Mouse (Mus musculus): ENCODE measurements around the gene Ttc12. TPM values are rescaled to one million over a fixed set of nuclear protein-coding genes. Genes with fewer than 3 reads are reported as not detected.

Gene Ttc12
- 0.24 TPM for polyA plus RNA-seq (2014; fragmentation: Illumina TruSeq; extraction: RNeasy Lipid Tissue Mini Kit (QIAGEN cat#74804); ENCODE audit: low read depth, low replicate concordance)

DNA sequence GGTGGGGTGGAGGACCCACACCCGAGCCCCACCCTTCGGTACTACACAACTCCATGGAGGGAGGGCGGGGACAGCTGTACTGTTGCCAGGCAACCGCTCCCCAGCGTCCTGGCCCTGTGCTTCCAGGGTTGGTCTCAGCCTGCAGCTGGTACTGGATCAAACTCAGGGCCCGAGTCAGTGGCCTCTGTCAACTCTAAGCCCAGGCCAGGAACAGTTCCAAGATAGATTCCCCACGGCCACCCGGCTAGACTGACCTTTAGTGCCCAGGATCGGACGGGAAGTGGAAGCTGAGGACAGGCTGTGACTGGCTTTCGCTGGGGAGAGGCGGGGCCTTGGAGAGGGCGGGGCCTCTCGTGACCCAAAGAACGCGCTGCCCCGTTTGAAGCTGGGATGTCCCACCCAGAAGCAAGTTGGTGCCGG, at the start of gene Ttc12:
Ttc12 (minus strand) TSS at position 334 of the 420 bp plus-strand sequence.

DNA sequence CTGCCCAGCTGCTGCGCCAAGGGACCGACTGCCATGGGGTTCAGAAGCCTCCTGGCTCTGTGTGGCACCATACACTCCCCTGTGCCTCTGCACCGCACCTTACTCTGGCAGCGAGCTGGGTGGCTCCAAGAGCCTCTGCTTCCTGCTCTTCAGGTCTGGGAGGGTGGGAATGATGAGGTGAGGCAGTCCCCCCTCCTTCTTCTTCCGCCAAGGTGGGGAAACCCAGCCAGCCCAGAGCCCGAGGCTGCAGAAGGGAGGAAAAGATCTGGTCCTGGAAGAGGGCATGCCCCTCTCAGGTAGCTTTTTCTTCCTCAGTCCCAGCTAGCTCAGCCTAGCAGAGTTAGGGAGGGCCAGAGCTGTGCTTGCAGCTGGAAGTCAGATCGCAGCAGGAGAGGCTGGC, 59.1 kb downstream of the Ttc12 start, which contains the start of gene Ankk1:
Ankk1 (minus strand) TSS at position 101 of the 400 bp plus-strand sequence.

Other genes starting within 250 kb of the Ttc12 start
- gene Gm4894, start 235.7 kb downstream of the Ttc12 start, polyA plus RNA-seq (2014; fragmentation: Illumina TruSeq; extraction: RNeasy Lipid Tissue Mini Kit (QIAGEN cat#74804); ENCODE audit: low read depth, low replicate concordance): not detected
- gene Drd2, start 145.6 kb downstream of the Ttc12 start, polyA plus RNA-seq (2014; fragmentation: Illumina TruSeq; extraction: RNeasy Lipid Tissue Mini Kit (QIAGEN cat#74804); ENCODE audit: low read depth, low replicate concordance): not detected
- not detected for gene Ankk1, start 59.2 kb downstream of the Ttc12 start, polyA plus RNA-seq (2014; fragmentation: Illumina TruSeq; extraction: RNeasy Lipid Tissue Mini Kit (QIAGEN cat#74804); ENCODE audit: low read depth, low replicate concordance)

Data from liver, adult 10 weeks (tissue).